Mouse (Mus musculus): ENCODE data around the gene Bcl6.

DNA sequence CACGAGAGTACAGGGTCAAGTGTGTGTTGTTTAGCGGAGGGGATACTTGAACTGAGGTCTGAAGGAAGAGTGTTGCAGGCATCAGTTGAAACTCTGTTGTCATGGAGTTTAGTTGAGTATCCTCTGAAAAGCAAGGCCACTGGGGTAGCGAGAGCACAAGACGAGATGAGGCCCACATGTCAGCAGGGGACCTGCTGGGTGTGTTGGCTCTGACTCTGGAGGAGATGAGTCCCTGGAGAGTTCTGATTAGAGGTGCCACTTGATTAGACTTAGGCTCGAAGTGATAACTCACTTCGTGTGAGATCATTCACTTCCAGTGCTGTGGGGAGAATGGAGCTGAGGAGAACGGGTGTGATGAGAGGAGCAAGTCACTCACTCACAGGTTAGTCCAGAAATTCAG is 36.8 kb upstream of the Bcl6 start:
- no peak for TF ChIP-seq CTCF (IDR thresholded peaks at IDR 0.05; ENCODE audit: low read depth)
- TF ChIP-seq EP300 (IDR thresholded peaks at IDR 0.05; ENCODE audit: low read depth), result no peak

All from liver, embryonic 14.5 days (tissue).